Mouse (Mus musculus) liver, adult 2 months (tissue): Measurements from ENCODE around the gene Nav2. TPM values are rescaled to one million over a fixed set of nuclear protein-coding genes. Genes with fewer than 3 reads are reported as not detected.

Experiments
- DNase-seq: peaks from one replicate; pipeline ENCODE4 v3.0.0-alpha.2; 2011; ENCODE audit warnings: low read depth, low spot score; ENCODE audit errors: extremely low read depth
- H3K27ac ChIP-seq: fragments of 200-500 bp; replicated peaks from 2 replicates; pipeline ENCODE4 v1.5.1; 2012; ENCODE audit warnings: low read depth, mild to moderate bottlenecking, control low read depth, inconsistent platforms, low read length; ENCODE audit not compliant: insufficient read depth
- H3K27me3 ChIP-seq: fragments of 200-500 bp; 2 replicates; pipeline ENCODE4 v1.6.1; 2012; ENCODE audit warnings: mild to moderate bottlenecking, moderate library complexity, low read length, inconsistent platforms; ENCODE audit not compliant: control insufficient read depth, insufficient read depth
- H3K36me3 ChIP-seq: fragments of 200-500 bp; 2 replicates; pipeline ENCODE4 v1.6.1; 2012; ENCODE audit warnings: low read length, inconsistent platforms; ENCODE audit not compliant: control insufficient read depth, insufficient read depth
- H3K4me1 ChIP-seq: fragments of 200-500 bp; 2 replicates; pipeline ENCODE4 v1.6.1; 2011; ENCODE audit warnings: low read length; ENCODE audit not compliant: control insufficient read depth, insufficient read depth
- H3K4me3 ChIP-seq: fragments of 200-500 bp; 2 replicates; pipeline ENCODE4 v1.5.1; 2011; ENCODE audit warnings: low read depth, mild to moderate bottlenecking, control low read depth, low read length, moderate library complexity; ENCODE audit not compliant: insufficient read depth
- H3K79me2 ChIP-seq: fragments of 200-500 bp; 2 replicates; pipeline ENCODE4 v1.6.1; 2012; ENCODE audit warnings: inconsistent platforms, mild to moderate bottlenecking, low read length, moderate library complexity; ENCODE audit not compliant: control insufficient read depth, insufficient read depth
- H3K9ac ChIP-seq: fragments of 200-500 bp; 2 replicates; pipeline ENCODE4 v1.6.1; 2012; ENCODE audit warnings: low read depth, mild to moderate bottlenecking, control low read depth, inconsistent platforms, low read length
- CTCF ChIP-seq: fragments of 200-500 bp; IDR thresholded peaks from 2 replicates; pipeline ENCODE4 v1.5.1; 2011; ENCODE audit warnings: low read depth, low read length, control low read depth
- POLR2A ChIP-seq: fragments of 200-500 bp; IDR thresholded peaks from 2 replicates; pipeline ENCODE4 v1.6.1; 2011; ENCODE audit warnings: low read length, control low read depth; ENCODE audit not compliant: insufficient read depth; ENCODE audit errors: extremely low read depth
- WGBS: fragments of 180-500 bp; shearing (Covaris S2); methylation state at CpG from one replicate; pipeline ENCODE4 v1.1.7; 2018; 5-methylcytosine and 5-hydroxymethylcytosine counted together
- polyA plus RNA-seq: library from polyadenylated mRNA; depleted of rRNA; stranded (reverse); fragments of >200 nt; gene quantifications from 2 replicates; pipeline ENCODE4 v1.2.3, GENCODE M21; 2012
- total RNA-seq: library from RNA; depleted of rRNA; stranded (reverse); fragments of >200 nt; gene quantifications from 2 replicates; pipeline ENCODE4 v1.2.3, GENCODE M21; 2014

Nav2 gene
- total and polyA plus RNA-seq, 2 experiments, result 11.1 to 17.6 TPM

DNA sequence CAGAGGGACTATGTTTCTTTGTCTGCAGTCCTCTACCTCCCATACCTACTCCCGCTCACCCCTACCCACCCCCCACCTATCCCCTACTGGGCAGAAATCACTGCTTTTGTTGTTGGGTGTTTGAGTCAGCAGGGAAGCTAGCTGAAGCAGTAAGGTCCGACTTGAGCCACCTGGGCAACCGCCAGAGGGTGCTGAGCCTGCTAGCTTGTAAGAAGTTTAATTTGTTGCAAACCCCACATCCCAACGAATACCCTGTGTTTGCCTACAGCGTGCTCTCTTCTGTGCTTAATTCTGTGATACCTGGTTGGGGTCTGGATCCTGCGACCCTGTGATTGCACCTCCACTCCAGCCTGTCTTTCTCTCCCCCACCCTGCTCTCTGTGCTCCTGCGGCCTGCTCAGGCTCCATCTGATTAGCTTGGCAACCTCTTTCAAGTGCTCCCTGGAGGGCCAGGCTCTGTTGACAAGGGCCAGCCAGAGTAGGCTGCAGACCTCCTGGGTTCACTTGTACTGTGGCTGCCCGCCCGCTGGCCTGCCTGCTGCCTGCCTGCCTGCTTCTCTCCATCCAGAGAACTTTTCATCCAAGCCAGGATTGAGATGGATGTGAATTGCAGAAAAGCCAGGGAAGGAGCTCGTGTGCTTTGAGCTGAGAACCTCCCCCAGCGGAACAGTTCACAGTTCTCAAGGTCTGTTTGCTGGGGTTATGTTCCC, 575.7 kb downstream of the Nav2 start:
- Histone ChIP-seq H3K4me3 (no peak overlapping the region), H3K27ac (no peak overlapping the region), H3K79me2 (peaks cover 2% of the 10 kb centered on the region; the same call in 1 of the 2 replicates), H3K36me3 (no peaks in the 10 kb centered on the region), H3K9ac (no peak overlapping the region), H3K4me1 (peaks cover 7% of the 10 kb centered on the region; the same call in 1 of the 2 replicates), H3K27me3 (no peaks in the 10 kb centered on the region)
- TF ChIP-seq POLR2A (no peak), CTCF (no peak)
- no peak for DNase-seq
- WGBS, result 75% methylated on average over 11 of the region's 11 CpGs

DNA sequence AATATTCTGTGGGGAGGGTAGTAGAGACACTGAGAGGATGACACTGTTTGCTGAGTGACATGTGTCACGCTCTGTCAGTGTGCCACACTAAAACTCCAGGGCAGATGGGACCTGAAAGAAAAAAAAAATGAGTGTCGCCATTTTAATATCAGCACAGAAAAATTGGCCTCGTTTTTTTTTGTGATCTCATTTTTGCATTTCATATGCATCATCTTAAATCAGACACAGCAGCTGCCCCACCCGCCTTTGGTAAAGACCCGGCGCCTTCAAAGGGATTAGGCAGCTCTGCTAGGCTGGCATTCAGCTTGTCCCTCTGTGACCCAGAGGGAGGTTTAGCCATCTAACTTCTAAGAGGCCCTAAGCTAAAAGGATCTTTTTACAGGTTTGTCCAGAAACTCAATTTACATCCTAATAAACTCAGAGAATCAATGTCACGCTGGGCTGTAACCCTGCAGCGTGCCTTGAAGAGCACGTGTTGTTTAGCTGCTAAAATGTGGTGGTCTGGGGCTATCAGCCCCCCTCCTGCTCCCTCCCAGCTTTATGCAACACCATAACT, 576.9 kb downstream of the Nav2 start:
- Histone ChIP-seq H3K27ac (no peak overlapping the region), H3K9ac (no peak overlapping the region), H3K4me3 (no peak overlapping the region), H3K4me1 (peaks cover 7% of the 10 kb centered on the region; the same call in 1 of the 2 replicates), H3K36me3 (no peaks in the 10 kb centered on the region), H3K79me2 (no peaks in the 10 kb centered on the region), H3K27me3 (no peaks in the 10 kb centered on the region)
- 82% methylated on average over 9 of the region's 9 CpGs for WGBS
- no peak for DNase-seq
- no peak for TF ChIP-seq CTCF
- TF ChIP-seq POLR2A, result no peak

DNA sequence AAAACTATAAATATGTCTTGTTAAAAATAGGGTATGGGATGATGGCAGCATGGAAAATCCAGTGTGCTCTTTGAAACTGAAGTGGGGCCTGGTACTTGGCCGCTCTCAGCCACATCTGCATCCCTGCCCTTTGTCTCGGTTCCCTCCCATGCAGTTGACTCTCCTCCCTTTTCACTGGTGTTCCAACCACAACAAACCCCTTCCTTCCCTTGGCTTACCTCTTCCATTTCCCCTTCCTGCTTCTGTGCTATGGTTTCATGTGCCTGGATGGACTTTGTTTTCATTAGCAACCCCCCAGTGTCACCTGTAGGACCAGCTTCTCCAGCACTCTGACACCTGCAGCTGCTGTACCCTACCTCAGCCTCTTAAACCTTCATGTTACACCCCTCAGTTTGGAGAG, 578.8 kb downstream of the Nav2 start:
- Histone ChIP-seq H3K27me3 (no peaks in the 10 kb centered on the region), H3K9ac (no peak overlapping the region), H3K36me3 (no peaks in the 10 kb centered on the region; the same call in 1 of the 2 replicates), H3K79me2 (no peaks in the 10 kb centered on the region; the same call in 1 of the 2 replicates), H3K4me1 (peaks cover 12% of the 10 kb centered on the region), H3K27ac (no peak overlapping the region), H3K4me3 (no peak overlapping the region)
- WGBS, result 85% methylated on average over 2 of the region's 2 CpGs
- TF ChIP-seq CTCF (no peak), POLR2A (no peak)
- no peak for DNase-seq

DNA sequence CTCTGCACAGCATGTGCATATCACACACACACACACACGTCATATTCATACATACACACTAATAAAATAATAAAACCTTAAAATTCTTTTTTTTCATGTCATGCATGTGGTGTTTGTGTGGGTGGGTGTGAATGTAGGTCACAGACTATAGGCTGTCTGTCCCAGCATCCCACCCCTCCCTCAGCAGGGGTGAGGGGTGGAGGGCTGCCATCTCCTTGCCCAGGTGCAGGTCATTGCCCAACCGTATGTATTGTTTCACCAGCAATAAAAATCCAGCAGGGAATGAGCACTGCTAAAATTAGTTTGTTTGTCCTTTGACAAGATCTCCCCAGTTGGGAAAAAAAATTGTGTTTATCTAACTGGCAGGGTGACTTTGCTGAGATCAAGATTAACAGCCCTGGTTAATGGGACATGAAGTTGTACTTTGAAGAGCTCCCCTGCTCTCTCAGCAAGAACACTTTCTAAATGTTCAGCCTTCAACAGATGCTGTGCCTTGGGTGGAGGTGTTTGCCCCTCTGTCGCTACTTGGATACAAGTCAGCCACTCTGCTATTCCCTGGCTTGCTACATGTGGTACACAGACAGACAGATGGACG, 580.1 kb downstream of the Nav2 start:
- WGBS, result 44% methylated on average over 4 of the region's 4 CpGs
- H3K27ac ChIP-seq, result no peak overlapping the region
- no peak overlapping the region for H3K4me3 ChIP-seq
- peak; percentile 72 for DNase-seq
- peaks cover 3% of the 10 kb centered on the region; the same call in 1 of the 2 replicates for H3K36me3 ChIP-seq
- peaks cover 15% of the 10 kb centered on the region for H3K4me1 ChIP-seq
- H3K79me2 ChIP-seq, result no peaks in the 10 kb centered on the region; the same call in 1 of the 2 replicates
- TF ChIP-seq POLR2A (no peak), CTCF (no peak)
- H3K27me3 ChIP-seq, result no peaks in the 10 kb centered on the region
- H3K9ac ChIP-seq, result no peak overlapping the region

DNA sequence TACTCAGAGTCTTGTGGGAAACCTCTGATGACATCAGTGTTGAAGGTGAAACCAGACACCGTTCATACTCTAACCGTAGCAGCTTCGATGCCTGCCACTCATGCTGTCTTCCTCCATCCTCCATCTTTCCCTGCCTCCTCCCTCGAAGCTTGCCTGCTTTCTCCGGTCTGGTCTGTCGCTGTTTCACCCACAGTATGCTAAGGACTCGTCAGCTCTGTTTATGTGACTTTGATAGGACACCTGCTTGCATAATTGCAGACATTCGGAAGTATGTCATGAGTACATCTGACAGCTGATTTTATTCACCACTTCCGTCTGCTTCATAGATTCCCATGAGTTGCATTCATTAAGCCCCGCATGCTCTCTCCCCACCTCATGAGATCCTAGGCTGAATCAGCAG, 582.3 kb downstream of the Nav2 start:
- peaks cover 10% of the 10 kb centered on the region; the same call in 1 of the 2 replicates for H3K36me3 ChIP-seq

More for the DNA sequence above, 582.3 kb downstream of the Nav2 start:
- Histone ChIP-seq H3K9ac (no peak overlapping the region), H3K27me3 (no peaks in the 10 kb centered on the region), H3K4me3 (no peak overlapping the region), H3K79me2 (peaks cover 7% of the 10 kb centered on the region; the same call in 1 of the 2 replicates), H3K27ac (no peak overlapping the region), H3K4me1 (peaks cover 15% of the 10 kb centered on the region)
- no peak for DNase-seq
- TF ChIP-seq CTCF, result no peak
- TF ChIP-seq POLR2A, result no peak
- WGBS, result 93% methylated on average over 10 of the region's 10 CpGs
